Mouse (Mus musculus): Measurements from ENCODE around the gene Hdac11.
"Not testable (repeated sequence)": the region's sequence is repeated elsewhere in the genome, so short reads cannot be mapped to it uniquely, and the experiment has no call there.

Gene Hdac11

GRCm38 (mm10) chr6:91156554-91157236 lies at the start of gene Hdac11:
Hdac11 (plus strand) TSS chr6:91156665.
- DNase-seq (ENCODE audit: low read depth, low spot score), result peak; percentile 93

GRCm38 (mm10) chr6:91108301-91108916 lies 48.1 kb upstream of the Hdac11 start:
- no peak for DNase-seq (ENCODE audit: low read depth, low spot score)

- DNase-seq (ENCODE audit: low read depth, low spot score), result no peak
Measured at GRCm38 (mm10) chr6:91108917-91109450, 47.5 kb upstream of the Hdac11 start.

- no peak for DNase-seq (ENCODE audit: low read depth, low spot score)
Measured at GRCm38 (mm10) chr6:91109489-91109888, 47.0 kb upstream of the Hdac11 start.

DNA sequence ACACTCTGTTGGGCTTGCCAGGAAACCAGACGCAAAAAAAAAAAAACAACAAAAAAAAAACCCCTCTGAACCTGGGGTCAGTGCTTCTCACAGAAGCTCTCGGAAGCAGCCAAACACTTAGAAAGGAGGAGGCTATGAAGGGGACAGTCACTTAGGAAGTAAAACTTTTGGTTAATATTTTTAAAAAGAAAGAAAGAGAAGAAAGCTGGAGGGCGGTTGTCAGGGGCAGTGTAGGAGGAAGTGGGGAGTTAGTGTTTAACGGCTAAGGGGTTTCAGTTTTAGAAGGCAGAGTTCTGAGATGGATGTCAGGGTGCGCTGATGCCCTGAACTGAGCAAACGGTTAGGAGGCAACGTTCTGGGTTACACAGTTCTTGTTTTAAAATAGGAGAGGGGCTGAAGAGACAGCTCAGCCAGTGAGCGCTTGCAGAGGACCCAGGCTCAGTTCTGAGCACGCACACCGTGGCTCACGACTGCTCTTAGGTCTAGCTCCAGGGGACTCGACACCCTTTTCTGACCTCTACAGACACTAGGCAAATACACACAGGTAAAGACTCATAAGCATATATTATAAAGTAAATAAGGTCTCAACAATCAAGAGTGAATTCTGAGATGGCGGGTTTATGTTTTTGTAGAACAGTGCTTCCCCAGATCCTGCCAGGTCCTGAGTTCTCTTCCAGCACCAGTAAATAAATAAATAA lies 46.0 kb upstream of the Hdac11 start:
- DNase-seq (ENCODE audit: low read depth, low spot score), result no peak

DNA sequence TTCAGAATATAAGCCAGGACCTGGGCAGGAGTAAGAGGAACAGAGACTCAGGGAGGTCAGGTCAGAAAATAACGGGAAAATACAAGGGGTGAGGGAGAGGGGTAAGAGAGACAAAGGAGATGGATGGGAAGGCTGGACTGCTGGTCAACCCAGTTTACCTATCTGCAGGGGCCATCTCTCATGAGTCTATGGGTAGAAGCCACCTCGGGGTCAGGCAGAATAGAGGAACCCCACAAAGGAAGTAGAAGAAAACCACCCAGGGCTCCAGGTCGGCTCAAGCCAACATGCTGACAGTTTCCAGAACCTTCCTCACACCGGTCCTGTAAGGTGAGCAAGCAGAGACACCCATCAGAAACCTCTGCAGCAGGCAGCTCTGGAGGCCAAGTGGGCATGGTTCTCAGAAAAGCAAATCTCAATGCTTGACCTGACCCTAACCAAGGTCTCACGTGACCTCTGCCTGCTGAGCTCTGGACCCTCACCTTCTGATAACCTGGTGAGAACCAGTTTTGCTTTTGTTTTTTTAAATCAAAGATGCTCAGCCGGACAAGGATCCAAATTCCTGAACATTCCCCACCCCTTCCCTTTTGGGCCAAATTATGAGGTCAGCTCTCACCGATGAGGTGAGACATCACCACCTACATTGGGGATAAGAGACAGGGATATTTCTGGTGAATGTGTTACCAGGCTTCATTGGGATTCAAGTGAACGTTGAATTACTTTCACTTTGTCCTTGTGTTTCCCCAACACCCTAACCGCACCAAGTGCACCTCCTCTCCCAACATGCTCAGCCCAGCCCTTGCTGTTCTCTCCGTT lies 45.1 kb upstream of the Hdac11 start:
- DNase-seq (ENCODE audit: low read depth, low spot score), result peak; percentile 55

GRCm38 (mm10) chr6:91111954-91112252 lies 44.6 kb upstream of the Hdac11 start:
- DNase-seq (ENCODE audit: low read depth, low spot score), result no peak

GRCm38 (mm10) chr6:91114716-91115115 lies 41.7 kb upstream of the Hdac11 start:
- peak; percentile 26 for DNase-seq (ENCODE audit: low read depth, low spot score)

DNA sequence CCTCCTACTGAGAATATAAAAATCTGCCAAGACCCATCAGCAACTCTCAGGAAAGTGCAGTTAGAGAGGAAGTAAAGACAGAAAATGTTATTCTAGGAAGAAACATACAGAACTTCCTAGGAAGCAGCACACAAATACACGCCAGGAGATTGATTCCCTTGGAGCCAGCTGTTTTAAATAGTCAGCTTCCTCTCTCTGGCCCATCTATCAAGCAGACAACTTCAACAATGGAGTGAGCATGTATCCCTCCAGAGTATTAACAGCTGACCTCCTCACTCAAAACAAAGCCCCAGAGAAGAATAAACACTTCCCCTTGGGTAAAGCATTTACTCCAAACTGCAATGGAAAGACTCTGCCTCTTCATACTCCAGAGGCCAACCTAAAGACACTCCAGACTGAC lies 41.3 kb upstream of the Hdac11 start:
- DNase-seq (ENCODE audit: low read depth, low spot score), result no peak

DNA sequence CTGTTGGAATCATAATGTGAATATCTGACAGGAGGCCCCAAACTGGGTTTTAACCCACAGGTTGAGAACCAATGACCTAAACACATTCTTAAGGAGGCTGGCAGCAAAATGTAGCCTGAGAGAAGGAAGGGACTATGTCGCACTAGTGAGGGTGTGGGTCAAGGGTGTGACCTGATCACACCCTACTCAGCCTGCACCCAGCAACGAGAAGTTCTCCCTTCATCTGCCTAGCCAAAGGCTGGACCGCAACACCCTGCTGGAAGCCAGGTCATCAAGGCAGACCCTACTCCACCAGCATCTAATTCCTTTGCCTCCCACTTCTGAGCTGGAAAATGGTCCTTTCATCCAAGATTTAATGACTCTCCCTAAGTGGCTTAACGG lies 40.6 kb upstream of the Hdac11 start:
- peak; percentile 48 for DNase-seq (ENCODE audit: low read depth, low spot score)

- DNase-seq (ENCODE audit: low read depth, low spot score), result peak; percentile 91
Measured at GRCm38 (mm10) chr6:91116244-91117145, 40.0 kb upstream of the Hdac11 start, which contains the start of gene Nup210. Nup210 (minus strand) TSS chr6:91116829.

GRCm38 (mm10) chr6:91117149-91117548 lies 39.3 kb upstream of the Hdac11 start:
- DNase-seq (ENCODE audit: low read depth, low spot score), result no peak

- DNase-seq (ENCODE audit: low read depth, low spot score), result no peak
Measured at GRCm38 (mm10) chr6:91118526-91118925, 37.9 kb upstream of the Hdac11 start.

GRCm38 (mm10) chr6:91120206-91120605 lies 36.3 kb upstream of the Hdac11 start:
- DNase-seq (ENCODE audit: low read depth, low spot score), result no peak

- not testable (repeated sequence) for DNase-seq (ENCODE audit: low read depth, low spot score)
Measured at GRCm38 (mm10) chr6:91121089-91121488, 35.4 kb upstream of the Hdac11 start.

GRCm38 (mm10) chr6:91123453-91123852 lies 33.0 kb upstream of the Hdac11 start:
- no peak for DNase-seq (ENCODE audit: low read depth, low spot score)

DNA sequence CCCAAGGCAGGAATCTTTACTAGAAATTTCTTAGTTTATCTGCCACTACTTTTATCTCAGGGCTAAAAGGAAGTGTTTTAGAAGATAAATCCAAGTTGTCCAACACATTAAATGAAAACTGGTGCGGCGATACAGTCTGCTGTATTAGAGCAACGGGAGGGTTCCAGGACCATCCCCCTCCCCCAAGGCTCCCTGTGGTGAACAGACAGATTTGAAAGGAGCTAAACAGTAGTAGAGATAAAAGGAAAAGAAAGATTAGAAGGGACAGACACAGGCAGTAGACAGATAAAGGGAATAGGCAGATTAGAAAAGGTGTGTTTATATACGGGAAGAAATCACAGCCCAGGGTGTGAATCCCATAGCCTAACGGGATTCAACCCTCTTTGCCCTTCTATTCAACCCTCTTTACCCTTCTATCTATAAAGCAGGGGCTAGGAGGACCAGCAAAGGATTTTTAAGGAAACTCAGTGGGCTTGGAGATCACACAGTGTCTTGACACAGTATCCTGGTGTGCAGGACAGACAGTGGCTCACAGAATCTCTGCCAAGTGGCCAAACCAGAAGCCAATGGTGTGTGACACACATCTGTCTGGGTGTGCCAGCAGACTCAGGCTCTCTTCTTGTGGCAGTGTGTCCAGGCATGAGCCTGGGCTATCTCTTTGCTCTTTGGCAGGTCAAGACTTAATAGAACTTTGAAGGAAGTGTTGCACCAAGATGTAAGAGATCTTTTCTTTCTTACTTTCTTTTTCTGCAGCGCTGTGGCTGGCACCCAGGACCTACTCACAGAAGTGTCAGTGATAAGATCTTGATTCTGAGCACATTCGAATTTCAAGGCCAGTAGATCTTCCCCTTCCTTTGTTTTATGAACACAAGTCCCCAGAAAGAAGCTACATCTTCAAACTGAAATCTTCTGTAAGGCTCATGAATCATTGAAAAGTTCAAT lies 31.9 kb upstream of the Hdac11 start:
- no peak for DNase-seq (ENCODE audit: low read depth, low spot score)

DNA sequence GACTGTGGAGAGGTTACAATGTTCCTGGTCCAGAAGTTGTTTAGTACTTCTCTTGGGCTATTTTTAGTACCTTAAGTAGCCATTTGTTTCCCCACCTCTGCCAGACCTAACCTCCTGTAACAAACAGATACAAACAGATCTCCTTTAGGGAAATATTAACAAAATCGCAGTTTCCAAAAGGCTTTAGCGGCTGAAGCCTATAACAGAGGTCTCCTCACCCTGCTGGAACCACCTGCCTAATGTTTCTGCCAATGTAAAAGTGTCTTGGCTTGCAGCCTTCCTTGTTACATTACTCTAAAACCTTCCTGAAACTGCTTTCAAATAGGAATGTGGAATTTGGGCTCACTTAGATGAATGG lies 31.3 kb upstream of the Hdac11 start:
- DNase-seq (ENCODE audit: low read depth, low spot score), result no peak

DNA sequence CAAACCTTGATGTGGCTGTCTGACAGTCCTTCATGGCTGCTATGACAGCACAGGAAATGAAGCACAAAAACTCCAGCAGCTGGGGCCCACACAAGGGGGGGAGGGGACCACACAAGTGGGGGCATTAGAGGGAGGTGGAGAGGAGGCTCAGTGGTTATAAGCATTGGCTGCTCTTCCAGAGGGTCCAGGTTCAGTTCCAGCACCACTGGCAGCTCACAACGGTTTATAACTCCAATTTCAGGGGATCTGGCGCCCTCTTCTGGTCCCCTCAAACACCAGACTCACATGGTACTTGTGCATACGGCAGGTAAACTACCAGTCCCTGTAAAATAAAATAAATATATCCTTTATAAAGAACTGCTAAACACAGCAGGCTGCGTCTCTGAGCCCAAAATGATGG lies 27.5 kb upstream of the Hdac11 start:
- DNase-seq (ENCODE audit: low read depth, low spot score), result peak; percentile 58

GRCm38 (mm10) chr6:91130856-91131255 lies 25.6 kb upstream of the Hdac11 start:
- DNase-seq (ENCODE audit: low read depth, low spot score), result no peak

Measured in ES-CJ7 (cell line).